Mouse (Mus musculus): ENCODE measurements around the gene Gsg1l.

DNA sequence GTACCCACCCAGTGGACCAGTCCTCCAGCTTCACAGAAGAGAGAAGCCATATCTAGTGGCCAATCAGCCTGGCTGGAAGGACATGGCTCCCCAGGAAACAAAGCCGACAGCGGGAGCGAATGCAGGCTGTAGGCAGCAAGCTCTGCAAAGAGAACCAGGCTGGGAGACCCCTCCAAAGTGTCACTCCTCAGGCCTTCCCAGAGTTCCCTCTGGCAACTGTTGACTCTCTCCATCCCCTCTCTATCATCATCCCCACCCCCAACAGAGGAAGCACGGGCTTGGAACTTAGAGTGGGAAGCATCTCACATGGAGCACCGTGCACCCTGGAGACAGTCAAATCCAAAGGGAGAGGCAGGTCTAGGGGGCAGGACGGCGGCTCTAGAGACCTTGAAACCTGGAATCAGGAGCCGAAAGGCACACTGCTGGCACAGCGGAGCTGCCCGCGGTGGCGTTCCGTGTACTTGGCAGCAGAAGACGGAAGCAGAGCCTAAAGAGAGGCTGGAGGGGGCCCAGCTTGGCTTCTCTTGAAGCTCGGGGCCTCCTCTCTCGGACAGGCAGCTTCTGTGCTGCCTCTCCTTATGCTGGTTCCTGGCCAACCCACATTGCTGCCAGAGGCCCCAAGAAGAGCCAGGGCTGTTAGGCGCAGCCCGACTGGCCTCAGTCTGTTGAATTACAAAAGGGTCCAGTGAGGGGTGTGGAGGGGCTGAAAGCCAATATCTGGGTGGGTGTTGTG, 41.3 kb downstream of the Gsg1l start:
- no peak for TF ChIP-seq CTCF (IDR thresholded peaks at IDR 0.05; ENCODE audit: low read depth, low read length)
- no peak for TF ChIP-seq TAL1 (conservative IDR thresholded peaks at IDR 0.05; ENCODE audit: low read depth, low read length)
- TF ChIP-seq GATA1 (IDR thresholded peaks at IDR 0.05; ENCODE audit: borderline replicate concordance, low read length), result no peak
- no peak for TF ChIP-seq POLR2AphosphoS5 (IDR thresholded peaks at IDR 0.05; ENCODE audit: insufficient replicate concordance, low read depth, low read length)
- TF ChIP-seq GATA2 (IDR thresholded peaks at IDR 0.05; ENCODE audit: borderline replicate concordance, low read depth, low read length), result no peak
